Mouse (Mus musculus) cerebellum, adult 8-10 months (tissue): ENCODE measurements around the gene Atp6ap1.
A peak's percentile ranks its signal among the peaks of the same experiment; 100 is the strongest.

Experiments used
- DNase-seq: peaks from one replicate; pipeline ENCODE4 v3.0.0; 2022

The Atp6ap1 gene

GRCm38 (mm10) chrX:74296538-74297448 is at the start of gene Atp6ap1:
Gene Atp6ap1, plus strand, starts transcription at chrX:74297097.
- DNase-seq = peak; percentile 91

GRCm38 (mm10) chrX:74248651-74249050 is 48.2 kb upstream of the Atp6ap1 start:
- DNase-seq = peak; percentile 50

GRCm38 (mm10) chrX:74249615-74250014 is 47.3 kb upstream of the Atp6ap1 start, which contains the start of gene Flna:
Gene Flna, minus strand, starts transcription at chrX:74249820.
- DNase-seq = peak; percentile 67

GRCm38 (mm10) chrX:74254153-74254887 is 42.6 kb upstream of the Atp6ap1 start, which contains the start of gene Emd:
Gene Emd, plus strand, starts transcription at chrX:74254687.
- DNase-seq = peak; percentile 82

GRCm38 (mm10) chrX:74254888-74255565 is 41.9 kb upstream of the Atp6ap1 start:
- no peak for DNase-seq

DNA sequence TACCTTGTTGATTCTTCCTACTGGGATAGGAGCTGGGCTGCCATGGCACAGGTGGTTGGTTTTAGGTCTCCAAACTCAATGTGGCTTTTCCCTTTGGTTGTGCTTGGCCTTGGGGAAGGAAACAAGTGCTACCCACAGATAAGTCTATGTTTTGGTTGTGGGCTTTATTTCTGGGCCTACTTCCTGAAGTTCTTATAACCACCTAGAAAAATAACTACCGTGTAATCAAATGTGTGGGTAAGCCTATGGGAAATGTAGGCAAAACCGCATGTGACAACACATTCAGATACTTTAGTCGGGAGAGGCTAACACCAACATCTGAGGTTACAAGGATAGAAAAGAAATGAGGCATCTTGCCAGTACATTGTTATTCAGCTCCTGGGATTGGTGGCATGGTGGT is 39.2 kb upstream of the Atp6ap1 start:
- DNase-seq = no peak

DNA sequence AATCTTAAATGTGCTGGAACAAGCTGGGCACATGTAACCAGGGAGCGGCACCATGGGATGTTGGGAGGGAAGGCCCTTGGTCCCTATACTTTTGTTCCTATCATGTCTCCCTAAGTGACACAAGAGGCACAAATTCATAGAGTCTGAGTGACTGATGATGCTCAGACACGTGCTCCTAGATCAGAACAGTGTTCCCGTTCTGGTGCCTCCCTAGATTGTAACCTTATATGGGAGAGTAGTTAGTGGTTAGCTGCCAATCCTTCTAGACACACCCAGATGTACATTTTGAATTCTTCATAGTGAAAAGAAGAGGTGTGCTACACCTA is 27.2 kb upstream of the Atp6ap1 start:
- DNase-seq = peak; percentile 34

GRCm38 (mm10) chrX:74270062-74270901 is 26.6 kb upstream of the Atp6ap1 start, which contains the start of gene Rpl10:
Gene Rpl10, plus strand, starts transcription at chrX:74270812.
- peak; percentile 85 for DNase-seq

- no peak for DNase-seq
Measured at GRCm38 (mm10) chrX:74270902-74271551, 25.9 kb upstream of the Atp6ap1 start.

DNA sequence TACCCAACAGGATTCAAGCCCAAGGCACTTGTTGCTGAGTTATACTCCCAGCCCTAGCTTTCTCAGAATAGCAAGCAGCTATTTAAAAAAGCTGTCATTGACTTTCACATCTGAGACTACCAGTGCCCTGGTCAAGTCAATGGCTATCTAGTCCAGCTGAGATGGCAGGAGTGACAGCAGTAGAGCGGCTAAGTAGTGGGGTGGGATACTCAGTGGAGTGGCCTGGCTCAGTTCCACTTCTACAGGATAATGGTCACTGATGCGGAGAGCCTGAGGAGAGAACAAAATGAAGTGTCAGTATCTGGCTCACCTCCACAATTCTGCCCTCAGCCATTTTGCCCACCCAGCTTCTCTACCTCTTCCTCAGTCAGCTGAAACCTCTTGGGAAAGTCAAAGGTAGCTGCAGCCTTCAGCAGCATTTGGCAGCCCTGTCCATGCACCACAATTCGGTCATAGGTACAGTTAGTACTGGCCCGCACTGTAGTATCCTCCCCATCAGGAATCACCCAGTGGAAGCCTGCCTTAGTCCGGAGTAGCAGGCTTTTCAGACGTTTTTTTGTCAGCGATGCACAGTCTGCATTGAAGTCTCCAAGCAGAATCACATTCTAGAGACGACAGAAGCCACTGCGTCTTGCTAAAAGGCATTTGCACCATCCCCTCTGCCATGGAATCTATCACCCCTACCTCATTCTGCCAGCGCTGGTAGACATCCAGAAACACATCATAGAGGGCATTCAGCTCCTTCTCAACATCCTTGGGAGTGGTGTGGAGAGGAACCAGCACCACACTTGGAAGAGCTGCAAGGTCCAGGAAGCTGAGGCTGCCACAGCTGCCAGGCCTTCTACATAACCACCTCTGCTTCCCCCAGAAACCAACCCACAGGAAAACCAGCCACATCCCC is 23.2 kb upstream of the Atp6ap1 start:
- DNase-seq = no peak

GRCm38 (mm10) chrX:74277916-74278315 is 19.0 kb upstream of the Atp6ap1 start:
- DNase-seq = no peak

DNA sequence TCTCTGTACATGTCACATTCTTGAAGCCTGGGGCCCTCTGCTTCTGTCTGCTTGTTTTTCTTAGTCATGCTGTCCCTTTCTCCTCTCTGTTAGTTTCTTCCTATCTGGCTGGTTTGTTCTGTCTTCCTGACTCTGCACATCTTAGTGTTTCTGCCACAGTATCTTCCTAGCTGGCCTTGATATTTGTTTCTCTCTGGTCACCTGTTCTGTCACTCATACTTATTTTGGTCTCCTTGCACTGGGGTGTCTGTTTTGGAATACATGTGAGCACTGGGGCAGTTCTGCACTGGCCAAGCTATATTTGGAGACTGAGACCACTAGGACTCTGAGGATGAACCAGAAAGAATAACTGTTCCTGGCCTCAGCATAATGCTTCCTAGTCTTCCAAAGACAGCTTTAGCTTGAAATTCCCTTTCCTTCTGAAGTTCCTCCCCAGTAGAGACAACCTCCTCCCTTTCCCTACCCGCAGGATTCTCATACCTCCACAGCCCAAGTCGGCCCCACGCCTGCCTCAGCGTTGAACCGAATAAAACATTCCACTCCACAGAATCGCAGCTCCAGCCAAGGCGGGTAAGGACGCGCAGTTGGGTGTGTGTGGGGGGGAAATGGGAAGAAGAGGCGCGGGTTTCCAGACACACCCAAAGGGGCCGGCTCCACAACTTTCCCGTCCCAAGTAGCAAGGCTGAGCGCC is 15.7 kb upstream of the Atp6ap1 start:
- no peak for DNase-seq

- peak; percentile 67 for DNase-seq
Measured at GRCm38 (mm10) chrX:74281732-74282394, 15.0 kb upstream of the Atp6ap1 start, which contains the start of the genes Taz and Dnase1l1. Gene Taz, plus strand, starts transcription at chrX:74281912. Gene Dnase1l1, minus strand, starts transcription at chrX:74282337.

DNA sequence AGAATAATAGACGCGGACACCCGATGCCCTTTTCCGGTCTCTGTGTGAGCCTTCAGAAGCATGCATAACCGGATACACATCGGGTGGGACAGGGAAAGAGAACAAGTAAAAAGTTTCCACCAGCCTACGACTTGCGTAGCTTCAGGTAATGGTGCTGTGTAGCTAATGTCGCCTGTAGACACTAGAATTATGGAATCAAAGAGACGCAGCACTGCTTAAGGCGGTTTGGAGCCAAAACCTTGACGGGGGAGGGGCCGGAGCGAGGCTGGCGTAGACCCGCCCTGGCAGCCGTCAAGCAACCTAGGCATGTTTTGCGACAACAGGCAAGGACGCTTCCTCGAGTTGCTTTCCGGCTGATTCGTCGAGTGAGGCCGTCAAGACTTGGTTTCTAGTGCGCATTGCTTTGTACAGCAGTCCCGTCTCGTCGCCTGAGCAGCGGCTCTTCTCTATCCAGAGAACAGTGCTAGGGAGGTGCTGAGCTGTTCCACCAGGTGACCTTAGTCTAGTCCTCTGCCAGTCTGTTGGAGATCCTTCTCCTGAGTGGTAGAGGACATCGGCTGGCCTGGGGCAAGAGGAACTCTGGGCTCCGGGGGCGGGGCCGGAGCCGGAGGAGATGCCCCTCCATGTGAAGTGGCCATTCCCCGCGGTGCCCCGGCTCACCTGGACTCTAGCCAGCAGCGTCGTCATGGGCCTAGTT is 14.4 kb upstream of the Atp6ap1 start:
- peak; percentile 75 for DNase-seq

DNA sequence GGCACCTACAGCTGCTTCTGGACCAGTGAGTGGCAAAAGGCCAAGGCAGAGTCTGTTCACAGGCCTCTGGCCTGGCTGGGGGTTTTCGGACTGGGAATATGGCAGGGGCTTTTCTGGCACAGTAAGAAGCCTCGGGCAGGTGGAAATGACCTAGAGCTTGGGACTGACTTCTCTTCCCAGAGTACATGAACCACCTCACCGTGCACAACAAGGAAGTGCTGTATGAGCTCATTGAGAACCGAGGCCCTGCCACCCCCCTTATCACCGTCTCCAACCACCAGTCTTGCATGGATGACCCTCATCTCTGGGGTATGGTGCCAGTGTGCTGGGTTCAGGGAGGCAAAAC is 13.8 kb upstream of the Atp6ap1 start:
- no peak for DNase-seq

GRCm38 (mm10) chrX:74293431-74293830 is 3.5 kb upstream of the Atp6ap1 start:
- no peak for DNase-seq

DNA sequence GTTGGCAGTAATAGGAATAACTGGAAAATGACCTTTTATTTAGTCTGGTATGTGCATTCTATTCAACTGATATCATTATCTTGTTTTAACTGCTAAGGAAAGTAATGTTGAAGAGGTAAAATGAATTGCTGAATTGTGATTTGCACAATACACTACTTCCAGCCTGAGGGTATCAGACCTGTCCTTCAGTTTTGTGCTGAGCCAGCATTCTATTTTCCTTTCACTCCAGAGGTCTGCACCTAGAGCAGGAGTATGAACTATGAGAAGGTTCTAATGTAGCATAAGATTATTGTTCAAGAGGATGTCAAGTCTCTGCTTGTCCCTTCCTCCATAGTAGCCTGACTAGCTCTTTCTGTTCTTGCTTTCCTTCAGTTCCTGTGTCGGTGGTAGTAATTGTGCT is 1.5 kb downstream of the Atp6ap1 start:
- no peak for DNase-seq

DNA sequence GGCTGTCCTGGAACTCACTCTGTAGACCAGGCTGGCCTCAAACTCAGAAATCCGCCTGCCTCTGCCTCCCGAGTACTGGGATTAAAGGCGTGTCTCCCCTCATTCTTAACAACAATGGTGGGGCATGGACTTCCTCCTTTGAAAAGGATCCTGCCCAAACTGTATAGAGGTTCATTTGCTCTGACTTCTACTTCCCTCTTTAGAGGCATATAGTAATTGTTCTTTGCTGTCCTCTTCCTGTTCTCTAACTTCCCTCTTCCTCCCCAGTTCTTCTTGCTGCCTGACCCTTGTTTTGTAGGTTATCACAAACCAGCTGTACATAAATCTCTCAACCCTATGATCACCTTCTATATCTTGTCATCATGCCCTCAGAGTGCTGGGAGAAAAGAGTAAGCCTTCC is 2.8 kb downstream of the Atp6ap1 start:
- DNase-seq = no peak
